Mouse (Mus musculus) liver, embryonic 15.5 days (tissue): ENCODE measurements around the gene Smc1b. TPM values are rescaled to one million over a fixed set of nuclear protein-coding genes. Genes with fewer than 3 reads are reported as not detected.

Experiments
- ATAC-seq: fragments of 200-750 bp; cut with Nextera tagmentation; 2 replicates; pipeline ENCODE4 v1.8.0; 2017; ENCODE audit warnings: moderate number of reproducible peaks, mild to moderate bottlenecking, moderate library complexity; ENCODE audit not compliant: insufficient read depth
- H3K27ac ChIP-seq: fragments of 300-500 bp; sonication (generic); replicated peaks from 2 replicates; pipeline ENCODE4 v1.5.1; 2015; ENCODE audit warnings: mild to moderate bottlenecking, inconsistent platforms
- H3K27me3 ChIP-seq: fragments of 300-500 bp; sonication (generic); 2 replicates; pipeline ENCODE4 v1.6.1; 2015; ENCODE audit warnings: mild to moderate bottlenecking, inconsistent platforms
- H3K36me3 ChIP-seq: fragments of 300-500 bp; sonication (generic); replicated peaks from 2 replicates; pipeline ENCODE4 v1.6.1; 2015; ENCODE audit warnings: moderate library complexity, mild to moderate bottlenecking, inconsistent platforms
- H3K4me1 ChIP-seq: fragments of 300-500 bp; sonication (generic); replicated peaks from 2 replicates; pipeline ENCODE4 v1.6.1; 2015; ENCODE audit warnings: inconsistent platforms
- H3K4me2 ChIP-seq: fragments of 300-500 bp; sonication (generic); 2 replicates; pipeline ENCODE4 v1.6.1; 2015; ENCODE audit warnings: moderate library complexity, mild to moderate bottlenecking, inconsistent platforms
- H3K4me3 ChIP-seq: fragments of 300-500 bp; sonication (generic); replicated peaks from 2 replicates; pipeline ENCODE4 v1.5.1; 2015; ENCODE audit warnings: mild to moderate bottlenecking, inconsistent platforms
- H3K9ac ChIP-seq: fragments of 300-500 bp; sonication (generic); 2 replicates; pipeline ENCODE4 v1.6.1; 2015; ENCODE audit warnings: moderate library complexity, mild to moderate bottlenecking, inconsistent platforms
- H3K9me3 ChIP-seq: fragments of 300-500 bp; sonication (generic); replicated peaks from 2 replicates; pipeline ENCODE4 v1.6.1; 2016; ENCODE audit warnings: inconsistent platforms
- WGBS: fragments of 180-500 bp; shearing (Covaris S2); methylation state at CpG from one replicate; pipeline ENCODE4 v1.1.7; 2015; ENCODE audit warnings: mixed read lengths; ENCODE audit not compliant: insufficient replicate concordance; 5-methylcytosine and 5-hydroxymethylcytosine counted together
- polyA plus RNA-seq: library from polyadenylated mRNA; unstranded; fragments of >200 nt; fragmentation: Nextera tagmentation; extraction: Ambion mirVana; gene quantifications from 2 replicates; pipeline ENCODE4 v1.2.1, GENCODE M21; 2015

Gene Smc1b
- polyA plus RNA-seq, result 0.12 and 0.16 TPM in 2 replicates

- H3K27me3 ChIP-seq, result peaks cover 15% of the 10 kb centered on the region; the same call in 1 of the 2 replicates
- ATAC-seq, result no peak
Observed at GRCm38 (mm10) chr15:85131275-85132192, at the start of gene Smc1b, which contains the start of gene Ribc2. Gene Smc1b, minus strand, starts transcription at chr15:85131964. Gene Ribc2, plus strand, starts transcription at chr15:85132078.

GRCm38 (mm10) chr15:85180368-85180767 is 48.6 kb upstream of the Smc1b start:
- no peak for ATAC-seq
- Histone ChIP-seq H3K4me1 (no peaks in the 10 kb centered on the region), H3K4me3 (no peak overlapping the region), H3K27me3 (no peaks in the 10 kb centered on the region), H3K4me2 (no peak overlapping the region), H3K36me3 (no peaks in the 10 kb centered on the region), H3K9ac (no peak overlapping the region), H3K9me3 (no peaks in the 10 kb centered on the region), H3K27ac (no peak overlapping the region)

More at GRCm38 (mm10) chr15:85131275-85132192, at the start of gene Smc1b, which contains the start of gene Ribc2:
- Histone ChIP-seq H3K36me3 (no peaks in the 10 kb centered on the region), H3K9me3 (no peaks in the 10 kb centered on the region), H3K9ac (no peak within 1 kb of the TSS), H3K4me1 (0 out of 2 replicates have a peak, but pooled peaks cover 4% of the 10 kb centered on the region), H3K4me2 (peak within 1 kb of the TSS; percentile 46; the same call in 1 of the 2 replicates), H3K27ac (no peak within 1 kb of the TSS), H3K4me3 (0 out of 2 replicates have a peak within 1 kb of the TSS, but pooled peaks have one; percentile 5)
- WGBS, result 32% methylated on average over 57 of the region's 58 CpGs

GRCm38 (mm10) chr15:85179528-85180180 is 47.9 kb upstream of the Smc1b start:
- H3K4me1 ChIP-seq, result no peaks in the 10 kb centered on the region
- H3K27me3 ChIP-seq, result no peaks in the 10 kb centered on the region
- no peaks in the 10 kb centered on the region for H3K9me3 ChIP-seq
- no peak overlapping the region for H3K9ac ChIP-seq
- no peak overlapping the region for H3K4me3 ChIP-seq
- no peak for ATAC-seq
- no peaks in the 10 kb centered on the region for H3K36me3 ChIP-seq
- no peak overlapping the region for H3K4me2 ChIP-seq
- 58% methylated on average over 7 of the region's 7 CpGs for whole genome bisulfite sequencing
- no peak overlapping the region for H3K27ac ChIP-seq

- H3K9ac ChIP-seq, result no peak overlapping the region
- no peaks in the 10 kb centered on the region for H3K4me1 ChIP-seq
- no peak overlapping the region for H3K4me2 ChIP-seq
- no peak for ATAC-seq
- no peak overlapping the region for H3K27ac ChIP-seq
- no peaks in the 10 kb centered on the region for H3K9me3 ChIP-seq
- 35% methylated on average over 6 of the region's 6 CpGs for WGBS
- no peak overlapping the region for H3K4me3 ChIP-seq
- no peaks in the 10 kb centered on the region for H3K27me3 ChIP-seq
- H3K36me3 ChIP-seq, result no peaks in the 10 kb centered on the region
Observed at GRCm38 (mm10) chr15:85178172-85178571, 46.4 kb upstream of the Smc1b start.

- ATAC-seq, result no peak
Observed at GRCm38 (mm10) chr15:85177576-85177975, 45.8 kb upstream of the Smc1b start.

GRCm38 (mm10) chr15:85174060-85174459 is 42.3 kb upstream of the Smc1b start:
- Histone ChIP-seq H3K4me2 (no peak overlapping the region), H3K27me3 (no peaks in the 10 kb centered on the region), H3K9ac (no peak overlapping the region), H3K36me3 (no peaks in the 10 kb centered on the region), H3K4me1 (no peaks in the 10 kb centered on the region), H3K4me3 (no peak overlapping the region), H3K9me3 (no peaks in the 10 kb centered on the region), H3K27ac (no peak overlapping the region)
- no peak for ATAC-seq
- 65% methylated on average over 10 of the region's 10 CpGs for WGBS

More at GRCm38 (mm10) chr15:85177576-85177975, 45.8 kb upstream of the Smc1b start:
- Histone ChIP-seq H3K27me3 (no peaks in the 10 kb centered on the region), H3K4me1 (no peaks in the 10 kb centered on the region), H3K27ac (no peak overlapping the region), H3K9me3 (no peaks in the 10 kb centered on the region), H3K9ac (no peak overlapping the region), H3K4me3 (no peak overlapping the region), H3K4me2 (no peak overlapping the region), H3K36me3 (no peaks in the 10 kb centered on the region)
- WGBS, result 64% methylated on average over 8 of the region's 8 CpGs

- WGBS, result 69% methylated on average over 8 of the region's 8 CpGs
Observed at GRCm38 (mm10) chr15:85173425-85173824, 41.7 kb upstream of the Smc1b start.

GRCm38 (mm10) chr15:85172054-85172453 is 40.3 kb upstream of the Smc1b start:
- Histone ChIP-seq H3K36me3 (no peaks in the 10 kb centered on the region), H3K27me3 (no peaks in the 10 kb centered on the region), H3K4me3 (no peak overlapping the region), H3K9ac (no peak overlapping the region), H3K4me1 (no peaks in the 10 kb centered on the region), H3K27ac (no peak overlapping the region), H3K4me2 (no peak overlapping the region), H3K9me3 (no peaks in the 10 kb centered on the region)
- no peak for ATAC-seq
- 48% methylated on average over 2 of the region's 2 CpGs for WGBS

More at GRCm38 (mm10) chr15:85173425-85173824, 41.7 kb upstream of the Smc1b start:
- no peak overlapping the region for H3K4me2 ChIP-seq
- no peak overlapping the region for H3K4me3 ChIP-seq
- no peaks in the 10 kb centered on the region for H3K4me1 ChIP-seq
- H3K27ac ChIP-seq, result no peak overlapping the region
- no peaks in the 10 kb centered on the region for H3K36me3 ChIP-seq
- no peak for ATAC-seq
- no peak overlapping the region for H3K9ac ChIP-seq
- H3K9me3 ChIP-seq, result no peaks in the 10 kb centered on the region
- no peaks in the 10 kb centered on the region for H3K27me3 ChIP-seq

GRCm38 (mm10) chr15:85167086-85167679 is 35.4 kb upstream of the Smc1b start:
- Histone ChIP-seq H3K27me3 (no peaks in the 10 kb centered on the region), H3K9me3 (no peaks in the 10 kb centered on the region), H3K4me3 (no peak overlapping the region), H3K27ac (no peak overlapping the region), H3K4me2 (no peak overlapping the region), H3K36me3 (no peaks in the 10 kb centered on the region), H3K4me1 (no peaks in the 10 kb centered on the region), H3K9ac (no peak overlapping the region)
- 57% methylated on average over 12 of the region's 12 CpGs for WGBS
- no peak for ATAC-seq

- Histone ChIP-seq H3K4me3 (no peak overlapping the region), H3K27ac (no peak overlapping the region), H3K9me3 (no peaks in the 10 kb centered on the region), H3K4me2 (no peak overlapping the region), H3K9ac (no peak overlapping the region), H3K4me1 (no peaks in the 10 kb centered on the region), H3K36me3 (no peaks in the 10 kb centered on the region), H3K27me3 (no peaks in the 10 kb centered on the region)
- 35% methylated on average over 11 of the region's 11 CpGs for WGBS
- no peak for ATAC-seq
Observed at GRCm38 (mm10) chr15:85166433-85166933, 34.7 kb upstream of the Smc1b start.
